Mouse (Mus musculus): ENCODE measurements around the gene Tpbg. TPM values are rescaled to one million over a fixed set of nuclear protein-coding genes. Genes with fewer than 3 reads are reported as not detected.
A peak's percentile ranks its signal among the peaks of the same experiment; 100 is the strongest.
"Not testable (repeated sequence)": the region's sequence is repeated elsewhere in the genome, so short reads cannot be mapped to it uniquely, and the experiment has no call there.

Tpbg gene
- 1 to 10 TPM in 1 of 2 experiments, under 1 TPM in 1; 0.94 to 1.2 TPM for total RNA-seq (2021)

GRCm38 (mm10) chr9:85842351-85843011 lies at the start of gene Tpbg:
Tpbg (plus strand) TSS chr9:85842380.
- intact Hi-C loops (cut with DNase I): loop anchor here (5.0 kb wide), 1 partner anchor 605 kb away; no protein-coding TSS in a partner anchor
- peak; percentile 33 to 47 for DNase-seq

GRCm38 (mm10) chr9:85801986-85802385 lies 40.2 kb upstream of the Tpbg start:
- intact Hi-C loops (cut with DNase I); DNase-seq: not testable (repeated sequence)

- DNase-seq: no peak
- intact Hi-C loops (cut with DNase I): no loop called here
These were observed 39.6 kb upstream of the Tpbg start for GRCm38 (mm10) chr9:85802563-85802962.

- no peak for DNase-seq
- intact Hi-C loops (cut with DNase I): no loop called here
These were observed 35.8 kb upstream of the Tpbg start for GRCm38 (mm10) chr9:85806411-85806810.

- no peak for DNase-seq
- intact Hi-C loops (cut with DNase I): no loop called here
These were observed 32.9 kb upstream of the Tpbg start for GRCm38 (mm10) chr9:85809246-85809645.

- no peak for DNase-seq
- intact Hi-C loops (cut with DNase I): no loop called here
These were observed 21.4 kb upstream of the Tpbg start for GRCm38 (mm10) chr9:85820829-85821228.

GRCm38 (mm10) chr9:85835521-85836425 lies 6.4 kb upstream of the Tpbg start:
- intact Hi-C loops (cut with DNase I): no loop called here
- no peak for DNase-seq

- intact Hi-C loops (cut with DNase I): loop anchor here (5.0 kb wide), 1 partner anchor 608 kb away; no protein-coding TSS in a partner anchor
- no peak for DNase-seq
These were observed 2.6 kb upstream of the Tpbg start for GRCm38 (mm10) chr9:85839626-85840025.

- peak; percentile 34 to 36 for DNase-seq
- intact Hi-C loops (cut with DNase I): loop anchor here (5.0 kb wide), 1 partner anchor 605 kb away; no protein-coding TSS in a partner anchor
These were observed 289 bp upstream of the Tpbg start for GRCm38 (mm10) chr9:85841891-85842290.

- peak; percentile 52 to 63 for DNase-seq
- intact Hi-C loops (cut with DNase I): loop anchor here (5.0 kb wide), 1 partner anchor 604 kb away; no protein-coding TSS in a partner anchor
These were observed 1.1 kb downstream of the Tpbg start for GRCm38 (mm10) chr9:85843031-85843890.

GRCm38 (mm10) chr9:85843891-85844646 lies 1.9 kb downstream of the Tpbg start:
- intact Hi-C loops (cut with DNase I): loop anchor here (5.0 kb wide), 1 partner anchor 603 kb away; no protein-coding TSS in a partner anchor
- no peak for DNase-seq

GRCm38 (mm10) chr9:85844647-85844983 lies 2.4 kb downstream of the Tpbg start:
- DNase-seq: no peak
- intact Hi-C loops (cut with DNase I): loop anchor here (5.0 kb wide), 1 partner anchor 603 kb away; no protein-coding TSS in a partner anchor

- intact Hi-C loops (cut with DNase I): no loop called here
- no peak for DNase-seq
These were observed 4.0 kb downstream of the Tpbg start for GRCm38 (mm10) chr9:85846186-85846585.

GRCm38 (mm10) chr9:85854780-85855179 lies 12.6 kb downstream of the Tpbg start:
- intact Hi-C loops (cut with DNase I): no loop called here
- DNase-seq: no peak

GRCm38 (mm10) chr9:85856511-85856910 lies 14.3 kb downstream of the Tpbg start:
- intact Hi-C loops (cut with DNase I): no loop called here
- DNase-seq: no peak

GRCm38 (mm10) chr9:85861065-85861464 lies 18.9 kb downstream of the Tpbg start:
- intact Hi-C loops (cut with DNase I): no loop called here
- DNase-seq: no peak

- DNase-seq: no peak
- intact Hi-C loops (cut with DNase I): no loop called here
These were observed 20.4 kb downstream of the Tpbg start for GRCm38 (mm10) chr9:85862562-85862961.

- no peak for DNase-seq
- intact Hi-C loops (cut with DNase I): loop anchor here (5.0 kb wide), 1 partner anchor 579 kb away; no protein-coding TSS in a partner anchor
These were observed 30.7 kb downstream of the Tpbg start for GRCm38 (mm10) chr9:85872908-85873307.

GRCm38 (mm10) chr9:85893681-85894080 lies 51.5 kb downstream of the Tpbg start:
- no peak for DNase-seq
- intact Hi-C loops (cut with DNase I): no loop called here
